Mouse (Mus musculus) spleen, adult 2 months (tissue): ENCODE measurements around the gene Ntf5.

Experiments used
- CTCF ChIP-seq: fragments of 200-500 bp; IDR thresholded peaks from 2 replicates; pipeline ENCODE4 v1.5.1; 2011; ENCODE audit warnings: mild to moderate bottlenecking, inconsistent platforms; ENCODE audit not compliant: insufficient read depth, insufficient read length, insufficient replicate concordance; ENCODE audit errors: extremely low read depth
- POLR2A ChIP-seq: fragments of 200-500 bp; IDR thresholded peaks from 2 replicates; pipeline ENCODE4 v1.6.1; 2011; ENCODE audit warnings: low read depth, low read length, inconsistent platforms

DNA sequence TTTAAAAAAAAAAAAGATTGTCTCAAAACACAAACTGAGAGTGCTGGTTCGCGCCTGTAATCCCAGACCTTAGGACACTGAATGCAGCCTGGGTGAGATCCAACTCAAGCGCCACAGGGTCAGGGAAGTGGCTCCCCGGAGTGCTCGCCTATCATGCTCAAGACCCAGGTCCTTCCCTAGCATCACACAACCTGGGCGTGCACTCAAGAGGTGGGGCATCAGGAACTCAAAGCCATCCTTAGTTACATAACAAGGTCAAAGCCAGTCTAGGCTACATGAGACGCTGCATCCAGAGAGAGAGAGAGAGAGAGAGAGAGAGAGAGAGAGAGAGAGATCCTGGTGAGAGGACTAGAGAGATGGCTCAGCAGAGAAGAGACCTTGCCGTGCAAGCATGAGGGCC is 13.1 kb downstream of the Ntf5 start:
- no peak for TF ChIP-seq CTCF
- TF ChIP-seq POLR2A, result no peak
